Mouse (Mus musculus): ENCODE results near the gene Pomgnt1. TPM values are rescaled to one million over a fixed set of nuclear protein-coding genes. Genes with fewer than 3 reads are reported as not detected.

Gene Pomgnt1
- polyA plus RNA-seq (2012; rRNA removed): 66.6 and 77.5 TPM in 2 replicates

- peak; percentile 32 to 82 for DNase-seq (ENCODE audit: extremely low spot score in 1 of 2, low spot score in 1 of 2)
Measured at GRCm38 (mm10) chr4:116123602-116124519, at the start of gene Pomgnt1, which contains the start of gene Rad54l. TSS of gene Pomgnt1 (plus strand) at chr4:116123840. TSS of gene Rad54l (minus strand) at chr4:116123690.

DNA sequence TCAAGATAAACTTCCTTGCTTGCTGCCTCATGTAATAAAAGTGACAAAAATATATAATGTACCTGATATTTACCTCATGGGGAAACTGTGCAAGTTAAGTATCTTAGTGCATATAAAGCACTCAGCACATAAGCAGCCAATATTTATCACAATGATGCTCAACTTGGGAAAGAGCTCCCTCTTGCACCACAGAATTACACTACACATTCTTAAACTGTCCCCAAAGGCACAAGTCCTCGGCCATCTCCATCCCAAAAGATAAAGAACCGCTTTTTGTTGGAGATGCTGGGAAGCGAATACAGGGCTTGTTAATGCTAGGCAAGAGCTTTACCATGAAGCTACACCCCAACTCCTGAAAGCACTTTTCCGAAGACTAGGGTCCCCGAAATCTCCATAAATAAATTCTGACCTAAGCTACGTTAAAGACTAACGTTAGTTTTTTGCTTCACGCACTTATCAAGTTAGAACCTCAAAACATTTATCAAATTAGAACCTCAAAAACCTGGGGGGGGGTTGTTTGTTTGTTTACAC lies 49.4 kb upstream of the Pomgnt1 start:
- no peak for DNase-seq (ENCODE audit: extremely low spot score in 1 of 2, low spot score in 1 of 2)

DNA sequence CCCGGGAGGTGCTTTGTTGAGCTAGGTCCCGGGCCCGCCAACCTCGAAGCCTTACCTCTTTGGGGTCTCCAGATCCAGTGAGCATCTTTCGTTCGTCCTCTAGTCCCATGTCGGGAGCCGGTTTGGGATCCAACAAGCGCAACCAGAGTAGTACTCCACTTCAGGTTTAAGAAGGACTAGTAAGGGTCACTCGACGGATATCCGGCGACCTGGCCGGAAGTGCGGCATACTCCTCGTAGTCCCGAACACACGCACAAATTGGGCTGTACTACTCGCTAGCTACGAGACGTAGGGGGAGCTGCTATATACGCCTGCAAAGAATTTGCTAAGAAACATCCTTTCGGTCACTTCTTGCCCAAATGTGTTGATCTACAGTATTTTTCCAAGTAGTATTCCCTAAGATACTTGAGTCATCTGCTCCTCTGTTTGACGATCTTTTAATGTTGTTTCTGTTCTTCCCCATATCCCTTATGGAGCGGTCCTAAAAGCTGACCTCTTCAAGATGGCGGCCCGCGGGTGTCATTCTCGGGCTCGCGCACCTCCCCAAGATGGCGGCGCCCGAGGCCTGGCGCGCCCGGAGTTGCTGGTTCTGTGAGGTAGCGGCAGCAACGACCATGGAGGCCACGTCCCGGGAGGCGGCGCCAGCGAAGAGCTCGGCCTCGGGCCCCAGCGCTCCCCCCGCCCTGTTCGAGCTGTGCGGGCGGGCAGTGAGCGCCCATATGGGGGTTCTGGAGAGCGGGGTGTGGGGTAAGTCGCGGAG lies 48.6 kb upstream of the Pomgnt1 start, which contains the start of the genes Uqcrh and Lrrc41:
Uqcrh (minus strand) TSS at position 211 of the 760 bp plus-strand sequence.
Lrrc41 (plus strand) TSS at position 409 of the 760 bp plus-strand sequence.
- DNase-seq (ENCODE audit: extremely low spot score in 1 of 2, low spot score in 1 of 2): peak; percentile 90 to 97

GRCm38 (mm10) chr4:116075631-116076368 lies 47.8 kb upstream of the Pomgnt1 start:
- no peak for DNase-seq (ENCODE audit: extremely low spot score in 1 of 2, low spot score in 1 of 2)

DNA sequence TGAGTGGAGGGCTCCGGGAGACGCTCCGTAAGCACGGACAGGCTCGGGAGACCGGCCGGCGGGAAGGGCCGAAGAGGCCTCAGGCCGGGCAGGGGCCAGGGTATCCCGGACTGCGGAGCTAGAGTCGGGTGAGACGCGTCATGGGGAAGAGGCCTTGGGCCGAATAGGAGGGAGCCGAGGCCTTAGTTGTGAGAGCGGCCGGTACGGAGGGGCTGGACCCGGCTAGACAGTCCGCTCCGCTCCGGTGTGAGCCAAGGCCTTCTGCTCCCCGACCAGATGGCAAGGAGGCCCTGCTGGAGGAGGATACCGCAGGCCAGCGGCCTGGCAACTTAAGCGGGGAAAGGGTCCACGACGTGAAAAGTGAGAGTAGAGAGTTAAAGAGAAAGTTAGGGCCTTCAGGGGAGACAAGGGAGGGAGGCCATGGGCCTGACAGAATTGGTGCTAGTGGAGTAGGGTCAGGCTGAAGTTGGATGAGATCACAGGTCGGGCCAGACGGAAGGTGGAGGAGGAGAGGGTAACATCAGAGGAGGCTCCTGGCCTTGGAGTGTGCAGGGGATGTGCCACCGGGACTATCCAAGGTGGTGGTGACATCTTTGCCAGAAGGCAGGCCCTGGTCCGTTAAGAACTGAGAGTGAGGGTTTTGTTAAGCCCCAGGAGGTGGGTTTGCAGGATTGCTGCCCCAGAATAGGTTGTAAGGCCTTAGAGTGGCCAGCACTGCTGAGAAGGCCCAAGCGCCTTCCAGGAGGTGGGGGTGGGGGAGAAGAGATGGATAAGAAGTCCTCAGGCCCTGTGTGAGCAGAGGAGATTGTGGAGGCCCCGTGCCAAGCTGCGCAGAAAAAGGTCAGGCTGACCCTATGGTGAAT lies 47.0 kb upstream of the Pomgnt1 start:
- DNase-seq (ENCODE audit: extremely low spot score in 1 of 2, low spot score in 1 of 2): no peak

GRCm38 (mm10) chr4:116077240-116078095 lies 46.2 kb upstream of the Pomgnt1 start:
- no peak for DNase-seq (ENCODE audit: extremely low spot score in 1 of 2, low spot score in 1 of 2)

GRCm38 (mm10) chr4:116088510-116089249 lies 35.0 kb upstream of the Pomgnt1 start:
- DNase-seq (ENCODE audit: extremely low spot score in 1 of 2, low spot score in 1 of 2): no peak

- no peak for DNase-seq (ENCODE audit: extremely low spot score in 1 of 2, low spot score in 1 of 2)
Measured at GRCm38 (mm10) chr4:116096291-116096690, 27.3 kb upstream of the Pomgnt1 start.

GRCm38 (mm10) chr4:116097211-116097610 lies 26.4 kb upstream of the Pomgnt1 start:
- DNase-seq (ENCODE audit: extremely low spot score in 1 of 2, low spot score in 1 of 2): no peak

GRCm38 (mm10) chr4:116100959-116101358 lies 22.7 kb upstream of the Pomgnt1 start:
- no peak for DNase-seq (ENCODE audit: extremely low spot score in 1 of 2, low spot score in 1 of 2)

- DNase-seq (ENCODE audit: extremely low spot score in 1 of 2, low spot score in 1 of 2): peak in 1 of 2 experiments; percentile 43
Measured at GRCm38 (mm10) chr4:116105278-116105677, 18.4 kb upstream of the Pomgnt1 start.

- no peak for DNase-seq (ENCODE audit: extremely low spot score in 1 of 2, low spot score in 1 of 2)
Measured at GRCm38 (mm10) chr4:116110695-116111094, 12.9 kb upstream of the Pomgnt1 start.

DNA sequence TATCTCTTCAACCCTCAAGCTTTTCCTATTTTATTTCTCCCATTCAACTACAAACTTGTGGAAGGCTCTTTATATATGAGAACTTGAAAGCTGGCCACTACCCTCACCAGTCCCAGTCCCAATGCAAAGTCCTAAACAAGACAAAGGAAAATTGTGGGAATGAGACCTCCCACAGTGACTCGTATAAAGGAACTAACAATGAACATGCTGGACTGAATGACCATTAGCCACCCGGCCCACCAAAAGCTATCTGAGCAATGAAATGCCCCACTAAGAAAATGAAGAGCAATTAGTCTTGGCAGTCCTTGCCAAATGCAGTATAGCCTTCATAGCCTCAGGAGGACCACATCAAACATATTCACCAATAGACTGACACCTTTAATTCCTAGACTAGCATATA lies 12.2 kb upstream of the Pomgnt1 start:
- DNase-seq (ENCODE audit: extremely low spot score in 1 of 2, low spot score in 1 of 2): no peak

DNA sequence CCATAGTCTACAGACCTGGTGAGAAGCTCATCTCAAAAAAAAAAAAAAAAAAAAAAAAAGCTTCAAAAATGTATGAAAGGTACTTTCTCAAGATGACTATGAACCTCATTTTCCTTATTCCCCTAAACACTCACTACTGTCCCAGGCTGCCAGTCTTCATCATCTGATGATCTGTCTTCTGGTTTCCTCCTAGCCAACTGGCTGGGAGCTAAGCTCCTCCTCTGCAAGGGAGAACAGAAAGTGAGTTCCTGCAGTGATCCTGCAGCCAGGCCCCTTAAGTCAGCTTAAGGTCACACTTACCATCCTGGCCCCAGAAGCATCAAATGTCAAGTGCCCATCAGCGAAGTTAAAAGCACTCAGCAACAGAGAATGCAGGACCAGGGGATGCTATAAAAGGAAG lies 878 bp upstream of the Pomgnt1 start:
- no peak for DNase-seq (ENCODE audit: extremely low spot score in 1 of 2, low spot score in 1 of 2)

- DNase-seq (ENCODE audit: extremely low spot score in 1 of 2, low spot score in 1 of 2): no peak
Measured at GRCm38 (mm10) chr4:116125803-116126386, 2.3 kb downstream of the Pomgnt1 start.

GRCm38 (mm10) chr4:116127956-116128355 lies 4.3 kb downstream of the Pomgnt1 start:
- no peak for DNase-seq (ENCODE audit: extremely low spot score in 1 of 2, low spot score in 1 of 2)

DNA sequence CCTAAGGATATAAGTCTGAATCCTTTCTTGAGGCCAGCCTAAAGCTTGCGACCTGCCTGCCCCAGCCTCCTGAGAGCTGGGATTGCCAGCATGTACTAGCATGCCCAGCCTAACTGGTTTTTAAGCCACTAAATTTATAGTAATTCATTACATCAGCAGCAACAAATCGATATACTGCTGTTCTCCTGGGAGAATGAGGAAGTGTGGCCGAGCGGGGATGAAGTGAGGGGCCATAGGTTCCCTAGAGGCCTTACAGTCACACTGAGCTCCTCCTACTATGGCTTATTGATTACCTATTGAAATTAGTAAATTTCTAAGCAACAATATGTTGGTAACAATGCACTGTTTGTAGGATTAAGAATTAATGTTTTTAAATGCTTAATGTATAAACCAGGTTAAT lies 9.5 kb downstream of the Pomgnt1 start:
- DNase-seq (ENCODE audit: extremely low spot score in 1 of 2, low spot score in 1 of 2): no peak

All from frontal cortex, adult 2 months (tissue).